Mouse (Mus musculus) stomach, postnatal 0 days (tissue): ENCODE measurements around the gene Fbxl7. TPM values are rescaled to one million over a fixed set of nuclear protein-coding genes. Genes with fewer than 3 reads are reported as not detected.

ENCODE experiments used
- ATAC-seq: fragments of 200-750 bp; cut with Nextera tagmentation; 2 replicates; pipeline ENCODE4 v1.8.0; 2017; ENCODE audit not compliant: low FRiP score, low TSS enrichment
- DNase-seq: peaks from one replicate; pipeline ENCODE4 v3.0.0-alpha.2; 2016; ENCODE audit warnings: low spot score
- H3K27ac ChIP-seq: fragments of 300-500 bp; sonication (generic); replicated peaks from 2 replicates; pipeline ENCODE4 v1.5.1; 2014; ENCODE audit warnings: mild to moderate bottlenecking, control low read depth
- H3K27me3 ChIP-seq: fragments of 300-500 bp; sonication (generic); 2 replicates; pipeline ENCODE4 v1.6.1; 2014; ENCODE audit warnings: low read length; ENCODE audit not compliant: control insufficient read depth, insufficient read depth
- H3K36me3 ChIP-seq: fragments of 300-500 bp; sonication (generic); 2 replicates; pipeline ENCODE4 v1.6.1; 2014; ENCODE audit warnings: low read length, mixed read lengths; ENCODE audit not compliant: control insufficient read depth, insufficient read depth
- H3K4me1 ChIP-seq: fragments of 300-500 bp; sonication (generic); replicated peaks from 2 replicates; pipeline ENCODE4 v1.6.1; 2014; ENCODE audit warnings: antibody characterized with exemption; ENCODE audit not compliant: control insufficient read depth, insufficient read depth
- H3K4me2 ChIP-seq: fragments of 300-500 bp; sonication (generic); replicated peaks from 2 replicates; pipeline ENCODE4 v1.6.1; 2014; ENCODE audit warnings: low read depth, mild to moderate bottlenecking, control low read depth, moderate library complexity
- H3K4me3 ChIP-seq: fragments of 300-500 bp; sonication (generic); 2 replicates; pipeline ENCODE4 v1.5.1; 2014; ENCODE audit warnings: low read depth, low read length, control low read depth
- H3K9ac ChIP-seq: fragments of 300-500 bp; sonication (generic); 2 replicates; pipeline ENCODE4 v1.6.1; 2014; ENCODE audit warnings: mild to moderate bottlenecking, low read length, control low read depth, mixed read lengths
- H3K9me3 ChIP-seq: fragments of 300-500 bp; sonication (generic); 2 replicates; pipeline ENCODE4 v1.6.1; 2016; ENCODE audit warnings: low read length; ENCODE audit not compliant: control insufficient read depth
- CTCF ChIP-seq: IDR thresholded peaks from 2 replicates; pipeline ENCODE4 v1.5.1; 2016; ENCODE audit warnings: antibody characterized with exemption, low read depth, mild to moderate bottlenecking, moderate library complexity
- EP300 ChIP-seq: optimal IDR thresholded peaks from 2 replicates; pipeline ENCODE3; 2016; ENCODE audit warnings: antibody characterized with exemption
- WGBS: fragments of 180-500 bp; shearing (Covaris S2); extraction: QIAGEN DNeasy Blood & Tissue Kit; methylation state at CpG from one replicate; pipeline ENCODE4 v1.1.7; 2014; 5-methylcytosine and 5-hydroxymethylcytosine counted together
- polyA plus RNA-seq: library from polyadenylated mRNA; unstranded; fragments of >200 nt; fragmentation: Nextera tagmentation; extraction: Ambion mirVana; gene quantifications from 2 replicates; pipeline ENCODE4 v1.2.1, GENCODE M21; 2015

The Fbxl7 gene
- polyA plus RNA-seq, 1 experiment from 2014 or later, result 4.1 TPM

DNA sequence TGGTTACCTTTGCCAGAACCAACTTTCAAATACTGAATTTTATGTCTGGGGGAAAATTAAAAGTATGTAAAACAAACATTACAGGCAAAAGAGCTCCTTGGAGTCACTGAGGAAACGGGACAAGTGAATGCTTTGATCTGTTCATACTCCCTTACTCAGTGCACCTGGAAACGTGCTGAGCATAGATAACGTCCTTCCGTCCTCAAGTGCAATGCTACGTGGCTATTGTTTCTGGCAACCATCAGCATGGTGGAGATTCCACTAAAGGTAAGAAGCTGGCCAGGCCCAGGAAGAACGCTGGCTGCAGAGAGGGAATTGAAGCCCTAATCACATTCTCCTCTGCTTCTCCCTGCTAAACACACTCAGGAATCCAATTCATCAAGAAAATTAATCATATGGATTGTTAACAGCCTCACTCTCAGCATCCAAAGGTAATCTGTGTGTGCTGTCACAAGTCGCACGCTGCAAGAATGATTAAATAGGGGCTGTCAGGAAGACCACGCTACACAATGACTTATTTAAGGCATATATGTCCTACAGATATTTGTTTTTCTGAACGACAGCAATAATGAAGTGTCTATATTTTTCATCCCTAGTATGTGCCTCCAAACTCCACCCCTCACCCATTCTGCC, 206.8 kb downstream of the Fbxl7 start:
- Histone ChIP-seq H3K9ac (no peak overlapping the region), H3K9me3 (no peaks in the 10 kb centered on the region), H3K4me2 (no peak overlapping the region), H3K27me3 (no peaks in the 10 kb centered on the region), H3K4me3 (no peak overlapping the region), H3K4me1 (no peaks in the 10 kb centered on the region), H3K27ac (no peak overlapping the region), H3K36me3 (no peaks in the 10 kb centered on the region)
- TF ChIP-seq CTCF (no peak), EP300 (no peak)
- DNase-seq, result no peak
- 37% methylated on average over 10 of the region's 10 CpGs for WGBS
- no peak for ATAC-seq

DNA sequence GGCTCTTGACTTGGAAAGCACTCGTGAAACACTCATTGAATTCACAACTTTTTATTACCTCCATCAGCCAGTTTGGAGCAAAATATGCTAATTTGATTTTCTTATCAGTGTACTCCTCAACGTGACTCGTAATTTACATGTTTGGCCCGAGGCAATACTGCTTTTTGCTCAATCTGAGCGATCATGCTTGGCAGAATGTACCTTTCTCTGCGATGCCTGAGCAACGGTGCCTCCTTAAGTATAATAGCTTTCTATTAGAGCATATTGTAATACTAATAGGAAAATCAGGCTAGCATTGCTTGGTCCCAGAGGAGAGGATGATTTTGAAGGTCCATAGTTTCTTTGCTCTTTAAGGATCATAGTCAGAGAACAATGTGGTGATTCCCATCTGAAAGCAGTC, 207.7 kb downstream of the Fbxl7 start:
- Histone ChIP-seq H3K4me1 (no peaks in the 10 kb centered on the region), H3K9ac (no peak overlapping the region), H3K27ac (no peak overlapping the region), H3K4me2 (no peak overlapping the region), H3K36me3 (no peaks in the 10 kb centered on the region), H3K27me3 (no peaks in the 10 kb centered on the region), H3K9me3 (no peaks in the 10 kb centered on the region), H3K4me3 (no peak overlapping the region)
- WGBS, result 80% methylated on average over 7 of the region's 7 CpGs
- no peak for ATAC-seq
- TF ChIP-seq CTCF, result no peak
- TF ChIP-seq EP300, result no peak
- DNase-seq, result no peak

DNA sequence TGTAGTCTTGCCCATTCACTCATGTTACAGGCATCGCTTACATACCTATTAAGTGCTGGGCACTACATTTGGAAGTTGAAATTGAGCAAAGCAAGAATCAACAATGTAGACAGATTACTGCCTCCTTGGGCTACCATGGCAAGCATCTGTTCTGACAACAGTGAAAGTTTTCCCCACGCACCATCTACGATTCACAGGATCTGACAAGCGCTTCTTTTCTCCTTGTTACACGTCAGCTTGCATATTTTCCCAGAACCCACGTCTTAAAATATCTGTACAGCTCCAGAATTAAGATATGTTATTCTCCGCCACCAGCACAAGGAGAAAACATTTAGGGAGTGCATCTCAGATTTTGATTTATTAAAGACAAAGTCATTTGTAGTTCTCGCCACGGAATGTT, 213.1 kb downstream of the Fbxl7 start:
- DNase-seq, result no peak
- no peak overlapping the region for H3K4me2 ChIP-seq
- no peak for ATAC-seq
- TF ChIP-seq EP300, result no peak
- 68% methylated on average over 9 of the region's 9 CpGs for WGBS
- H3K9me3 ChIP-seq, result no peaks in the 10 kb centered on the region
- H3K27me3 ChIP-seq, result no peaks in the 10 kb centered on the region
- H3K4me1 ChIP-seq, result no peaks in the 10 kb centered on the region
- H3K36me3 ChIP-seq, result no peaks in the 10 kb centered on the region
- H3K9ac ChIP-seq, result no peak overlapping the region
- H3K4me3 ChIP-seq, result no peak overlapping the region
- H3K27ac ChIP-seq, result no peak overlapping the region

DNA sequence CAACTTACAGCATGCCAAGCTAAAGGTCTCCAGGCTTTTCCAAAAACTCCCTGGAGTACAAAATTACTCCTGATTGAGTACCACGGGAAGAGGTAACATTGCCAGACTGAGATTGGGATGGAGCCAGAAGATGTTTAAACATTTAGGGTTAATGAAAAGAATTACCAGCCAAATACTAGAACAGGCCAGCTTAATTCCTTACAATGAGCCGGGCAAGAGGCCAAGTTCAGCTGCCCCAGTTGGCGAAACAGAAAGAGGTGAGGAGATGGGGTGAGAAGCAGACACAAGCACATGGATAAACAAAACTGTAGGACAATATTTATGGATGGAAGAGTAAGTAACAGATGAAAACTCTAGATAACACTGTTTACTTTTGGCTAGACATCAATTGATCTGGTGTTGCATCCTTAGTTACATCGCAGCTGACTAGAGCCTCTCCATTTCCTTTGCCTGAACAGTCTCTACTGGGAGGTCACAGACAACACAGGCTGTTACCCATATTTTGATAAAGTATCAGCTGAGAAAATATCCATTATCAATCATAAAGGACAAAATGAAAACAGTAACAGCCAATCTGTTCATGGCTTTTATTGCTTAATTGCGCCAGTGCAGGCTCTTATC, 222.0 kb downstream of the Fbxl7 start:
- TF ChIP-seq EP300, result no peak
- no peak for TF ChIP-seq CTCF
- no peaks in the 10 kb centered on the region for H3K9me3 ChIP-seq
- H3K36me3 ChIP-seq, result no peaks in the 10 kb centered on the region
- no peak overlapping the region for H3K9ac ChIP-seq
- 41% methylated on average over 5 of the region's 5 CpGs for WGBS
- no peak overlapping the region for H3K27ac ChIP-seq
- H3K27me3 ChIP-seq, result no peaks in the 10 kb centered on the region
- H3K4me2 ChIP-seq, result no peak overlapping the region
- no peaks in the 10 kb centered on the region for H3K4me1 ChIP-seq
- ATAC-seq (no peak), DNase-seq (no peak)
- H3K4me3 ChIP-seq, result no peak overlapping the region

DNA sequence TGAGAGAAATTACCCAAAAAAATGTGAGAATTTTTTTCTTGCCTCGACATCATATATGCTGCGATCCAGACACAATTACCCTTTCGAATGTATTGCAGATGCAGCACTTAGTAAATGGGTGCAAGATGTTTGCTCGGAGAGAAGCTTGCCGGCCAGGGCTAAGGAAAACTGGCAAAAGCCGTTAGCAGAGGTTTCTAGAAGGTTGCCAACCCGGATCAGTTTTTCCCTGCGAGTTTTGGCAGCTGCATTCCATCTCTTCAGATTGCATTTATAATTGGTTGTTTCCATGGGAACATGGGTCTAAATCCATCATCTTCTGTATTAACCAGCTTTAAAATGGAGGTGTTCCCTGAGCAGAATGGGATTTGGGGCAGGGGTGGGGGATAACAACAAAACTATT, 240.4 kb downstream of the Fbxl7 start:
- Histone ChIP-seq H3K4me2 (no peak overlapping the region), H3K36me3 (no peaks in the 10 kb centered on the region), H3K9me3 (no peaks in the 10 kb centered on the region), H3K27ac (no peak overlapping the region), H3K4me1 (no peaks in the 10 kb centered on the region), H3K4me3 (no peak overlapping the region), H3K27me3 (no peaks in the 10 kb centered on the region), H3K9ac (no peak overlapping the region)
- no peak for DNase-seq
- ATAC-seq, result no peak
- no peak for TF ChIP-seq EP300
- TF ChIP-seq CTCF, result no peak
- 55% methylated on average over 8 of the region's 8 CpGs for WGBS

DNA sequence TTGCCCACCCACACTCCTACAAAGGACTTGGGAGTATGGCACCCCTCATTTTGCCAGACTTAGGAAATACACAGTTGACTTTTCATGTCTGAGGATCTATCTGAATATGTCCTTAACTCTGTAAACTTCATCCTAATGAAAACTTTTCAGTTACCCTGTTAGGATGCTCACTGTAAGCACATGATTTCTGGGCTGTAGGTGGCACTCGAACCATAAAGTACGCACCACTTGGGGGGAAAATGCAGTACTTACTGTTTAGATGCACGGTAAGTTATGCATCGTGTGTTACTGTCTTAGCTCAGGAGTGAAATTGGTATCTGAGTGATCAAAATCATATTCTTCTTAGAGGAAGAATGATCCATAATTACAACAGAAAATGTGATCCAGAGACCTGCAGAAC, 252.8 kb downstream of the Fbxl7 start:
- Histone ChIP-seq H3K36me3 (no peaks in the 10 kb centered on the region), H3K9me3 (no peaks in the 10 kb centered on the region), H3K9ac (no peak overlapping the region), H3K4me2 (no peak overlapping the region), H3K4me1 (no peaks in the 10 kb centered on the region), H3K4me3 (no peak overlapping the region), H3K27me3 (no peaks in the 10 kb centered on the region), H3K27ac (no peak overlapping the region)
- DNase-seq (no peak), ATAC-seq (no peak)
- 91% methylated on average over 4 of the region's 4 CpGs for WGBS
- TF ChIP-seq CTCF (peak; percentile 33), EP300 (no peak)
